Mouse (Mus musculus) kidney, embryonic 16.5 days (tissue): Measurements from ENCODE around the gene Tk1. TPM values are rescaled to one million over a fixed set of nuclear protein-coding genes. Genes with fewer than 3 reads are reported as not detected.

ENCODE experiments used
- ATAC-seq: fragments of 200-750 bp; cut with Nextera tagmentation; 2 replicates; pipeline ENCODE4 v1.8.0; 2017; ENCODE audit warnings: moderate TSS enrichment; ENCODE audit not compliant: low FRiP score, low TSS enrichment
- H3K27ac ChIP-seq: fragments of 300-500 bp; sonication (generic); 2 replicates; pipeline ENCODE4 v1.5.1; 2014; ENCODE audit warnings: low read length
- H3K27me3 ChIP-seq: fragments of 300-500 bp; sonication (generic); 2 replicates; pipeline ENCODE4 v1.6.1; 2014; ENCODE audit warnings: low read length, control low read depth, mixed read lengths; ENCODE audit not compliant: insufficient read depth
- H3K36me3 ChIP-seq: fragments of 300-500 bp; sonication (generic); 2 replicates; pipeline ENCODE4 v1.6.1; 2014; ENCODE audit warnings: low read length, control low read depth, mixed read lengths; ENCODE audit not compliant: insufficient read depth
- H3K4me1 ChIP-seq: fragments of 300-500 bp; sonication (generic); 2 replicates; pipeline ENCODE4 v1.6.1; 2014; ENCODE audit warnings: low read length, control low read depth, mixed read lengths; ENCODE audit not compliant: insufficient read depth
- H3K4me2 ChIP-seq: fragments of 300-500 bp; sonication (generic); replicated peaks from 2 replicates; pipeline ENCODE4 v1.6.1; 2014; ENCODE audit warnings: low read depth, low read length
- H3K4me3 ChIP-seq: fragments of 300-500 bp; sonication (generic); 2 replicates; pipeline ENCODE4 v1.5.1; 2014; ENCODE audit warnings: mild to moderate bottlenecking, low read length
- H3K9ac ChIP-seq: fragments of 300-500 bp; sonication (generic); replicated peaks from 2 replicates; pipeline ENCODE4 v1.6.1; 2014; ENCODE audit warnings: low read length
- H3K9me3 ChIP-seq: fragments of 300-500 bp; sonication (generic); 2 replicates; pipeline ENCODE4 v1.6.1; 2016; ENCODE audit warnings: low read length, control low read depth
- WGBS: fragments of 180-500 bp; shearing (Covaris S2); extraction: QIAGEN DNeasy Blood & Tissue Kit; methylation state at CpG from one replicate; pipeline ENCODE4 v1.1.7; 2014; 5-methylcytosine and 5-hydroxymethylcytosine counted together
- polyA plus RNA-seq: library from polyadenylated mRNA; unstranded; fragments of >200 nt; fragmentation: Nextera tagmentation; extraction: Ambion mirVana; gene quantifications from 2 replicates; pipeline ENCODE4 v1.2.1, GENCODE M21; 2015

The Tk1 gene
- polyA plus RNA-seq, 1 experiment from 2014 or later: 128 TPM

DNA sequence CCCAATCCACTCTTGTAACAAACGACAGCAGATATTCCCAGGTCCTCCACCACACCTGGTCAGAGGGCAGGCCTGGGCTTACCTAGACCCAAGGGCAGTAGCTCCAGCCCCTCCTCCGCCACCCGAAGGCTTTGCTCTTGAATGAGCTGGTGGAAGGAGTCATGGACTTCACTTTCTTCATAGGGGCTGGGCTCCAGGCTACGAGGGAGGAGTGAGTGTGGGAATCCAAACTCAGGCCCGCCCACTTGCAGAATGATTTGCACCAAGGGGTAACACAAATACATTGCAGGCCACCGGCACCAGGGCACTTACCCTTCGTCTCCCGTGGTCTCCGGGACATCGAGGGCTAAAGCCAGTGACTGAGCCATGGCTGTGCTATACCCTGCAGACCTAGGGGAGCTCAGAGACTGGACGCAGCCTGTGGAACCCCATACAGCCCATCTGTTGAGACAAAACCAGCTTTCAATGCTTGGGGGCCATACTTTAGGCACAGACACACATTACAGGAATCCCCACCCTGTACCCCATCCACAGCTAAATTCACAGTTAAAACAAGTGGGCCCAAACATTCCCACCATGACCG lies 47.0 kb downstream of the Tk1 start:
- peak overlapping the region; percentile 89 for H3K27ac ChIP-seq
- H3K36me3 ChIP-seq: peaks cover 12% of the 10 kb centered on the region
- H3K4me2 ChIP-seq: peak overlapping the region; percentile 97
- no peaks in the 10 kb centered on the region for H3K9me3 ChIP-seq
- peak; percentile 9; the same call in 1 of the 2 replicates for ATAC-seq
- peak overlapping the region; percentile 85 for H3K9ac ChIP-seq
- peaks cover 46% of the 10 kb centered on the region for H3K4me1 ChIP-seq
- 23% methylated on average over 12 of the region's 12 CpGs for WGBS
- peak overlapping the region; percentile 65 for H3K4me3 ChIP-seq
- no peaks in the 10 kb centered on the region for H3K27me3 ChIP-seq

- 95% methylated on average over 11 of the region's 11 CpGs for WGBS
- H3K4me2 ChIP-seq: no peak overlapping the region
Measured at GRCm38 (mm10) chr11:117778031-117778430, 47.9 kb downstream of the Tk1 start.

DNA sequence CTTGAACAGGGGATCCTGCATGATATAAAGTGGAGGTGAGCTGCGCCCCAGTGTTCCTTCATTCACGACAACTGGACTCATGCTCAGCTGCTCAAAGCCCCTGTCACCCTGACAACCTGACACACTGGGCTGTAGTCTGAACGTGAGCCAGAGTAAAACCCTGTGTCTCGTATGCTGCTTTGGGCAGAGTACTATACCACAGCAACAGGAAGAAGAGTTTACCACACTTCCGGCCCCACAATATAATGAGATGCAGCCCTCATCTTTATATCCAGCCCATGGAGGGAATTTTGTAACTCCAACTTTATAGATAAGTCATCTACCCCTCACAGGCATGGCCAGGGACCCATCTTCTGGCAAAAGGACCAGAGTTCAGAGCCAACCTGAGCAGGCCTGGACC lies 48.8 kb downstream of the Tk1 start:
- Histone ChIP-seq H3K27ac (no peak overlapping the region), H3K27me3 (no peaks in the 10 kb centered on the region), H3K4me2 (no peak overlapping the region), H3K4me3 (no peak overlapping the region), H3K9ac (no peak overlapping the region), H3K36me3 (peaks cover 25% of the 10 kb centered on the region), H3K4me1 (peaks cover 35% of the 10 kb centered on the region), H3K9me3 (no peaks in the 10 kb centered on the region)
- no peak for ATAC-seq
- 85% methylated on average over 5 of the region's 5 CpGs for WGBS

More at GRCm38 (mm10) chr11:117778031-117778430, 47.9 kb downstream of the Tk1 start:
- Histone ChIP-seq H3K9me3 (no peaks in the 10 kb centered on the region), H3K4me1 (peaks cover 40% of the 10 kb centered on the region), H3K36me3 (peaks cover 17% of the 10 kb centered on the region), H3K4me3 (no peak overlapping the region), H3K9ac (no peak overlapping the region), H3K27ac (no peak overlapping the region), H3K27me3 (no peaks in the 10 kb centered on the region)
- no peak for ATAC-seq

DNA sequence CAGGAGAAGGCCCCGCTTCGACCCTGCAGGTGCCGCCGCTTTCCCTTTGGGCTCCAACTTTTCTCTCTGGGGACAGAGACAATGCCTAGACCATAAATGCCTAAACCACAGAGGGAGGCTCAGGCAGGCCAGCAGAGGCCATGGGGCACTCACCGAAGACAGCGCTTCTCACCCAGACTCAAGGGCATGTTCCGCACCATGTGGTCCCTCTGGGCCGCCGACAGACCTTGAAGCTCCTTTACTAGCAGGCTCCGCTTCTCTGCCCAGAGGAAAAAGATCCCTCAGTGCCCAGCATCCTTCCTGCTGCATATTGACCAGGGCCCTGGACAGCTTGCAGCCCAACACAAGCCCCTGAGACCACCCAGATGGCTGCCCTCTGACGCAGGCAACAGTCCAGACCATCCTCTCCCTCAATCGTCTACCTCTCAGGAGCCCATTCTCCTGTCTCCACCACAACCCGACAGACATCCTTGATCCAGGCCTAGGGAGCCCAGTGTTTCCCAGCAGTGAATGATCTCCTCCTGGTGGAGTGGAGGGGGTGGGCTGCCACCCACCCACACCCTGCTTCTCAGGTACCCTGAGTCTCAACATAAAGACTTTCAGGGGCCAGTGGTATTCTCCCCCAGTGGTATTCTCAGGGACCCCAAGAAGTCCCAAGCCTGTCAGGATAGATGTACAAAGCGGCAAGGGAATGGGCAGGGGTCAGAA lies 49.7 kb downstream of the Tk1 start:
- no peak overlapping the region for H3K4me3 ChIP-seq
- no peak overlapping the region for H3K4me2 ChIP-seq
- H3K36me3 ChIP-seq: peaks cover 25% of the 10 kb centered on the region
- H3K27ac ChIP-seq: no peak overlapping the region
- H3K9me3 ChIP-seq: no peaks in the 10 kb centered on the region
- ATAC-seq: no peak
- H3K9ac ChIP-seq: no peak overlapping the region
- H3K4me1 ChIP-seq: peaks cover 26% of the 10 kb centered on the region
- 83% methylated on average over 14 of the region's 14 CpGs for WGBS
- no peaks in the 10 kb centered on the region for H3K27me3 ChIP-seq

- Histone ChIP-seq H3K36me3 (peaks cover 25% of the 10 kb centered on the region), H3K27me3 (no peaks in the 10 kb centered on the region), H3K9ac (no peak overlapping the region), H3K9me3 (no peaks in the 10 kb centered on the region), H3K4me1 (peaks cover 21% of the 10 kb centered on the region), H3K4me2 (no peak overlapping the region), H3K27ac (no peak overlapping the region), H3K4me3 (no peak overlapping the region)
- WGBS: 90% methylated on average over 13 of the region's 13 CpGs
- ATAC-seq: no peak
Measured at GRCm38 (mm10) chr11:117775540-117775939, 50.4 kb downstream of the Tk1 start.

- Histone ChIP-seq H3K4me2 (no peak overlapping the region), H3K27ac (no peak overlapping the region), H3K4me3 (no peak overlapping the region), H3K27me3 (no peaks in the 10 kb centered on the region), H3K9me3 (no peaks in the 10 kb centered on the region), H3K36me3 (peaks cover 26% of the 10 kb centered on the region), H3K9ac (no peak overlapping the region), H3K4me1 (peaks cover 15% of the 10 kb centered on the region)
- WGBS: 90% methylated on average over 10 of the region's 10 CpGs
- no peak for ATAC-seq
Measured at GRCm38 (mm10) chr11:117774925-117775324, 51.0 kb downstream of the Tk1 start.

DNA sequence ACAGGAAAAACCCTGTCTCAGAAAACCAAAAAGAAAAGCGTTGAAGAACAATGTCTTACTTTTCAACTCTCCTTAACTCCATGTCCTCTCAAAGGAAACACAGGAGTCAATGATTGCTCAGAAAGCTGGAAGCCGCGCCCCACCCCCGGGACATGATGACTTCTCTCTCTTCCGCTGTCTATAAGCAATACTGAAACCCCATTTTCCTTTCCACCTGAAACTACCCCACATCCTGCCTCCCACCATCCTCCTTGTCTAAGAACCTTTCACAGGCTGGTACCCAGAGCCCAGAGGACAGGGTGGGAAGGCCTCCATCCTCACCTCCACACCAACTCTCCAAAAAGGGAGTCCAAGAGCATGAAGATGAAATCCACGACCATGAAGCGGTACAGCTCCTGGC lies 53.5 kb downstream of the Tk1 start:
- Histone ChIP-seq H3K9ac (no peak overlapping the region), H3K36me3 (peaks cover 31% of the 10 kb centered on the region), H3K9me3 (no peaks in the 10 kb centered on the region), H3K4me3 (no peak overlapping the region), H3K27ac (no peak overlapping the region), H3K4me1 (no peaks in the 10 kb centered on the region), H3K4me2 (no peak overlapping the region), H3K27me3 (no peaks in the 10 kb centered on the region)
- no peak for ATAC-seq
- WGBS: 95% methylated on average over 7 of the region's 7 CpGs

DNA sequence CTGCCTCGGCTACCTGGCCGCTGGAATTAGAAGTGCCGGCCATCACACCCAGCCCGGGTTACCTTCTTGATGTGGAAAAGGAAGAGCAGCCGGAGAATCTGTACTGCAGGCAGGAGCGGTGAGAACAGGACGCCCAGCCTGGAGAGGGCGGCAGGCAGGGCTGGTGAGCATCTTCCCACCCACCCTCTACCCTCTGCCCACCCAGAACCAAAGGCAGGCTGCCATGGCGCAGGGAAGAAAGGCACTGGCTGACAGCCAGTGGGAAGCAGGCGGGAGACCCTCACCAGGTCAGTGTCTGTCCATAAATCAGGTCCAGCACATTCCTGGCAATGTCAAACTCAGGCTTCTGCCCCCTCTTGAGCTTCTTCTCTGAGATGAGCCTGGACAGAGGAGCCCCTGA lies 55.5 kb downstream of the Tk1 start:
- Histone ChIP-seq H3K4me3 (no peak overlapping the region), H3K4me2 (no peak overlapping the region), H3K27ac (no peak overlapping the region), H3K36me3 (peaks cover 37% of the 10 kb centered on the region), H3K9me3 (no peaks in the 10 kb centered on the region), H3K27me3 (no peaks in the 10 kb centered on the region), H3K4me1 (no peaks in the 10 kb centered on the region), H3K9ac (no peak overlapping the region)
- 69% methylated on average over 10 of the region's 10 CpGs for WGBS
- ATAC-seq: no peak

- Histone ChIP-seq H3K27ac (no peak overlapping the region), H3K9me3 (no peaks in the 10 kb centered on the region)
- WGBS: 87% methylated on average over 7 of the region's 7 CpGs
Measured at GRCm38 (mm10) chr11:117769683-117770047, 56.2 kb downstream of the Tk1 start.

More at GRCm38 (mm10) chr11:117769683-117770047, 56.2 kb downstream of the Tk1 start:
- Histone ChIP-seq H3K4me1 (no peaks in the 10 kb centered on the region), H3K4me2 (no peak overlapping the region), H3K9ac (no peak overlapping the region), H3K27me3 (no peaks in the 10 kb centered on the region), H3K4me3 (no peak overlapping the region), H3K36me3 (peaks cover 29% of the 10 kb centered on the region)
- ATAC-seq: no peak
